Mouse (Mus musculus) right cerebral cortex, postnatal 14 days (tissue): ENCODE results near the gene Unk.
"Not testable (repeated sequence)": the region's sequence is repeated elsewhere in the genome, so short reads cannot be mapped to it uniquely, and the experiment has no call there.

Experiments used
- DNase-seq: peaks from one replicate; pipeline ENCODE4 v3.0.0; 2022

Gene Unk

GRCm38 (mm10) chr11:116010948-116011347 lies 19.2 kb upstream of the Unk start:
- DNase-seq, result no peak

- DNase-seq, result no peak
Measured at GRCm38 (mm10) chr11:116011529-116012261, 18.4 kb upstream of the Unk start.

- peak; percentile 78 for DNase-seq
Measured at GRCm38 (mm10) chr11:116012262-116012947, 17.7 kb upstream of the Unk start, which contains the start of gene Galk1. Galk1 (minus strand) TSS chr11:116012719.

GRCm38 (mm10) chr11:116014821-116015220 lies 15.3 kb upstream of the Unk start:
- DNase-seq, result no peak

- DNase-seq, result no peak
Measured at GRCm38 (mm10) chr11:116018106-116018505, 12.0 kb upstream of the Unk start.

GRCm38 (mm10) chr11:116018867-116019266 lies 11.3 kb upstream of the Unk start:
- DNase-seq, result not testable (repeated sequence)

GRCm38 (mm10) chr11:116019360-116019791 lies 10.7 kb upstream of the Unk start:
- DNase-seq, result no peak

GRCm38 (mm10) chr11:116019976-116020411 lies 10.1 kb upstream of the Unk start:
- no peak for DNase-seq

- no peak for DNase-seq
Measured at GRCm38 (mm10) chr11:116020519-116020922, 9.6 kb upstream of the Unk start.

- DNase-seq, result no peak
Measured at GRCm38 (mm10) chr11:116021328-116022220, 8.5 kb upstream of the Unk start.

- no peak for DNase-seq
Measured at GRCm38 (mm10) chr11:116022256-116022780, 7.8 kb upstream of the Unk start.

- DNase-seq, result not testable (repeated sequence)
Measured at GRCm38 (mm10) chr11:116023074-116023770, 6.9 kb upstream of the Unk start.

GRCm38 (mm10) chr11:116023771-116024355 lies 6.3 kb upstream of the Unk start:
- peak; percentile 78 for DNase-seq

- peak; percentile 90 for DNase-seq
Measured at GRCm38 (mm10) chr11:116024356-116024808, 5.7 kb upstream of the Unk start.

- no peak for DNase-seq
Measured at GRCm38 (mm10) chr11:116025056-116025845, 4.9 kb upstream of the Unk start.

GRCm38 (mm10) chr11:116027756-116028155 lies 2.4 kb upstream of the Unk start, which contains the start of gene H3f3b:
H3f3b (minus strand) TSS chr11:116027962.
- DNase-seq, result no peak

GRCm38 (mm10) chr11:116028177-116028865 lies 1.8 kb upstream of the Unk start:
- DNase-seq, result no peak

GRCm38 (mm10) chr11:116029086-116029865 lies 846 bp upstream of the Unk start:
- DNase-seq, result no peak
